Mouse (Mus musculus) 3T3-L1 (cell line): ENCODE data around the gene Prkaa1.
A peak's percentile ranks its signal among the peaks of the same experiment; 100 is the strongest.
"Not testable (repeated sequence)": the region's sequence is repeated elsewhere in the genome, so short reads cannot be mapped to it uniquely, and the experiment has no call there.

Experiments used
- DNase-seq: peaks from one replicate; pipeline ENCODE4 v3.0.0-alpha.2; 2015; ENCODE audit warnings: low read depth, low spot score

The Prkaa1 gene

DNA sequence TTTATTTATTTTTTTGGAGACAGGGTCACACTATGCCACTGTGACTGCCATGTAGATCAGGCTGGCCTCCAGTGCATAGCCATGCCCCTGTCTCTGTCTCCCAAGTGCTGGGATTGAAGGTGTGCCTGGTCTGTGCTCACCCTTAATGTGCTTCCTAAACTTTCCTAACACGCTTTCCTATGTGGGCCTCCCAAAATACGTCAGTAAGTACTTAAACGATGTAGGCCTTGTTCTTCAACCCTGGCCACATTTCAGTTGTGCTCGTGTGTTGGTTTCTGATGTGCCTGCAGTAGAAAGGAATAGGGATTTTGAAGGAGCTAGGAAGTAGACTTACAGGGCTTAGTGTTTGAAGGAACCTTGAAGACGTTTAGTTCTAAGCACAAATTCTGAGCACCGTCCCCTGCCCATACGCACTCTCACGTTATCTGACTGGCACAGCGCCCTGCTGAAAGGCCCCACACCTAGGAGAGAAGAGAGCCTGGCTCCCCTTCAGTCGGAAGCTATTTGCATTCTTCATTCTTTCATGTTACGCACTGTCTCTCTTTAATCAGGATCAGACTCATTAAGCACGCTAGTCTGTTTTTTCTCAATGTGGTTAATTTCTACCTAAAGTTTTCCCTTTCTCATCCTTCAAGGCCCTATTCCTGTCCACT lies 21.6 kb downstream of the Prkaa1 start:
- no peak for DNase-seq

DNA sequence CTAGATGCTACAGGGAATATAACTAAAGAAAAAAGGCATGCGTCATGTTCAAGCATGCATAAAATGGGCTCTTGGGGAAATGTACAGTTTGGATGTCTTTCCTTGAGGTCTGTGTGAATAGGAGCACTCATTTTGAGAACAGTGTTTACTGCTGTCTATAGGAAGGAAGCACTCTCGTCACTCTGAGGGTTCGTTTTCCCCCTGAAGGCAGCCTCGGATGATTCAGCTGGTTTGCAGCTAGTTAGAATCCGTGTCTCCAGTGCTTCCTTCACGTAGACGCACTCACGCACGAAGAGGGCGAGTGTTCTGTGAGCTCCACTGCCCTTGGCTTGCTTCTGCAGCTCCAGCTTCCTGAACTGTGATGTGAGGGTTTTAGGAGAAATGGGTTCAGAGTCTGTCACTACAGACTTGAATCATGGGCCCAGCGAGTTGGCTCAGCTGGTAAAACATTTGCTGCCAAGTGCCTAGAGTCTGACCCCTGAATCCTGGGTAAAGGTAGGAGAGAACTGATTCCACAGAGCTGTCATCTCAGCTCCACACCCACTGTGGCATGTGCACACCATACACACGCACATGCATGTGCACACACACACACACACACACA lies 29.7 kb downstream of the Prkaa1 start:
- no peak for DNase-seq

DNA sequence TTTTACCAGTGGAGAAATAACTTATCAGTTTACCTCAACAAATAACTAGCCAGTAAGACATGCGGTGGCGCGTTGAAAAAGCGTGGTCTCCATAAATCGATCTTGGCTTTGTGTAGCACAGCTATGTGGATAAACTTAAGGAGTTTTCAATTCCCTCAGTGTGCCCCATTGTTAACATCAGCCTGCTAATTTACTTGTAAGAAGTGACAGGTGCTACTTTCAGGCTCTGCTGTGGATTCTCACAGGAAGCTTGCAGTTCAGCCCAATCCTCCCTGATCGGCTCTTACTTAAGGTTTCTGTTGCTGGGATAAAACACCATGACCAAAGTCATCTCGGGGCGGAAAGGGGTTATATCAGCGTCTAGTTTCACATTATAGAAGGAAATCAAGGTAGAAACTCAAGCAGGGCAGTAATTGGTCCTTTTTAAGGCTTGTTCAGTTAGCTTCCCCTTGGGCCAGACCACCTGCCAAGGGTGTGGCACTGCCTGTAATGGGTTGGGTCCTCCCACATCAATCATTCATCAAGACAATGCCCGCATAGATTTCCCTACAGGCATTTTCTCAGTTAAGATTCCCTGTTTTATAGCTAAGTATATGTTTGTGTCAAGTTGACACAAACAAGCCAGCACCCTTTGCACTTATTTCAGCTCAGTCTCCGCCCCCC lies 41.1 kb downstream of the Prkaa1 start:
- peak; percentile 28 for DNase-seq

DNA sequence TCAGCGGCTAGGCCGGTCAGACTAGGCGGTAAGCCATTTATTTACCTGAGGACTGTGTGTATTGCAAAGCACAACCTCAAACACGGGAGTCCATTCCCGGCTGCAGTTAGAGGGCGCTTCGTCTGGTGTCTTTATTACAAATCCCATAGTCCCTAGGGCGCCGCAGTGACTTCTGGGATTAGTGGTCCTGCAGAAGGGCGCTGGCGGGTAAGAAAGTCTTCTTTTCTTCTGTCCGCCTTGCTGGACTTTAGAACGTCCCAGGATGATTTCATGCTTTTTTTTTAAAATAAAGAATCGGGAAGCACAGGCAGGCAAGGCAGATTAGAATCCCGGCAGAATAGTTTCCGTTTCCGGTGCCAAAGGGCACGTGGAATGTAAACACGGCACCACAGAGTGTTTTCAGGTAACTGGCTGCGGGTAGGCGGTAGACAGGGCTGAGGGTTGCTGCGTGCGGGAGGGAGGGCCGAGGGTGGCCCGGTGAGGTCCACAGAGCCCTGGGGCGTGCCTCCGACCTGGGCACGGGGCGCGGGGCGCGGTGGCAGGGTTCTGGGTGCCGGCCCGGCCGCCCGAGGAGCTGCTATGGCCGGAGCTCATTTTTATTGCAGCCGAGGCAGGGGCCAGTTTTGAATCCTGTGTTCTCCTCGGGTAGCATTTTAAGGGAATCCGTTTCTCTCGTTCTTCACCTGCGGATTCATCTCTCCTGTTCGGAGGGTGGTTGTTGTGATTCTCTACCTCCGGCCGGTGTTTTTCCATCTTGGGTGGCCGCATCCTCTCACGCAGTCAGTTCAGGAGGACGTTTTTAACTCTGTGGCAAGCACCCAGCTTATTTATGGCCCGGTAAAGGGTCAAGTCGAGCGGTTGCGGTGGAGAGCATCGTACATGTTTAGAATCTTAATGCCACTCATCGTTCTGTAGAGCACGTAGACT lies 42.0 kb downstream of the Prkaa1 start, which contains the start of gene Ttc33:
Ttc33 (plus strand) TSS at position 160 of the 927 bp plus-strand sequence.
- peak; percentile 84 for DNase-seq

DNA sequence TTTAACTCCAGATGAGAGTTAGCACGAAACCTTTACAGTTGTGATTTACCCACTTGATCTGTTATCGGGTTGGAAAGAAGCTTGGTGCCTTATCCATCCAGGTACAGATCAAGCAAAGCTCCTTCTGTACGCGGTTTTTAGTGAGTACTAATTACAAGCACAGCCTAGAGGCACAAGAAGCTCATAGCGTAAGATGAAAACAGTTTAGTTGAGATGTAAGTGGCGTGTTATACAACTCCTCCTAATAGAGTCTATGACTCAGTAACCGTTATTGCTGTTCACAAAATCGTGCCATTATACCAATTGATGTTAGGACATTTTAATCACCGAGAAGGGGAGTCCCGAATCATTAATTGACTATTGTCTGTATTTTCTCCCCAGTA lies 42.6 kb downstream of the Prkaa1 start:
- DNase-seq = no peak

DNA sequence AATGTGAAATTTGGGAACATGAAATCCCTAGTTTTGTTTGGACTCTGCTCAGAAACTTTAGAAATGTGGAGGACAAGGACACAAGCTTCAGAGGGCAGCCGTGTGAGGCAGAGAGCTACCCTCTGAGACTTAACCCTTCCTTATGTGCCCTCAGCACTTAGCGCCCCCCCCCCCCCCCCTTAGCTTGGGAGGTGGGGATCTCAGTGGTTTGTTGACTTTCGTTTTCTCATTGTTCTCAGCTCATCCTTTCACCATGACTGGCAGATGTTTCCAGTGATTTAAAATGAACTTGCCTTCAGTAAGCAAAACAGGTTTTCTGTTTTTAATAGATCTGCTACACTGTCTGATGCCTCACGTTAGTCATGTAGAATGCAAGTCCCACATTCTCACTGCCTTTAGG lies 43.5 kb downstream of the Prkaa1 start:
- DNase-seq = no peak

DNA sequence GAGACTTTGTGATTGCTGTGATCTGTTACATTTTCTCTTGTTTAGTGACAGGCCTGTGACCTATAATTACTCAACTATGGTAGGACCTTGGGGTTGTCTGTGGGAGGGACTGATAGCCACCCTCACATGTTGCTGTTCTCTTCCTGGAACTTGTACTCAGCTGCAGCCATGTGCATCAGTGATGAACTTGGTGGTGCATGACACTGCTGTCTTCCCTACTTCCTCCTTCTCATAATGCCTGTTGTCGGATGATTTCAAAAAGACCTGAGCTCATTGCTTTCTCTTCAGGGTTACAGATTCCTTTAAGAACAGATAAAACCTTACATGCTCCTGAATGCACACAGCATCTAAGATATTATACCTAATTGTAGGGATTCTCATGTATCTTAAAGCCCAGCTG lies 44.4 kb downstream of the Prkaa1 start:
- DNase-seq = no peak

DNA sequence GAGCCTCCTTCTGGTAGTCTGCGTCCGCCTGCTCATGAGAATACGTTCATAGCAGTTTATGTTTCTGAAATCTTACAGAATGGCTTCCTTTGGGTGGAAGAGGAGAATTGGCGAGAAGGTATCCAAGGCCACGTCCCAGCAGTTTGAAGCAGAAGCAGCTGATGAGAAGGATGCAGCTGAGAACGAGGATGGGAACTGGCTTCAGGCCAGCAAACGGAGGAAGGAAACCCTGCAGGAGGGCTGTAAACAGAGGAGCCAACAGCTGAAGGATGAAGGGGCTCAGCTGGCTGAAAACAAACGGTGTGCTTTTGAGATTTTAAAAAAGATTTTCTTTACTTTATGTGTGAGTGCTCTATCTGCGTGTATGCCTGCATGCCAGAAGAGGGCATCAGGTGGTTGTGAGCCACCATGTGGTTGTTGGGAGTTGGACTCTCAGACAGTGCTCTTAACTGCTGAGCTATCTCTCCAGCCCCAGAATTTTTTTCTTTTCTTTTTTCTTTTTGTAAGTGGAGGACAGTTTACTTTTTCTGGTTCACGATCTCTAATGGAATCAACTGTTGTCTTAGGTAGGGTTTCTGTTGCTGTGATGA lies 45.9 kb downstream of the Prkaa1 start:
- peak; percentile 43 for DNase-seq

DNA sequence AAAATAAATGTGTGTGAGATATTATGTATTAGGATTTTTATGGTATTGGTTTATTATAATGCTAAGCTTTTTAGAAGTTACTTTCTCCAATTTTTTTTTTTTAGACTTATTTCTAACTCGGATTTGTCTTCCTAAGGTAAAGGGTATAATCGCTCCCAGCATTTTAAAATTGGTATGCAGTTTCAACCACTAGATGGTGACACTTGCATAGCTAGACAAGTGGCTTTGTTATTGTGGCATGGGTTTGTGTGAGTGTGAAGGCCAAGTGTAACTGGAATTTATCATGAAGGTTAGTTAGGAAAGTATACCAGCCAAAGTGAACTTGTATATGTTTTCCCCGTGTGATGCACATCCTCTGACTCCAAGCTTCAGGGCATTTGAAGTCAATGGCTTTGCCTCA lies 50.2 kb downstream of the Prkaa1 start:
- DNase-seq = peak; percentile 65

DNA sequence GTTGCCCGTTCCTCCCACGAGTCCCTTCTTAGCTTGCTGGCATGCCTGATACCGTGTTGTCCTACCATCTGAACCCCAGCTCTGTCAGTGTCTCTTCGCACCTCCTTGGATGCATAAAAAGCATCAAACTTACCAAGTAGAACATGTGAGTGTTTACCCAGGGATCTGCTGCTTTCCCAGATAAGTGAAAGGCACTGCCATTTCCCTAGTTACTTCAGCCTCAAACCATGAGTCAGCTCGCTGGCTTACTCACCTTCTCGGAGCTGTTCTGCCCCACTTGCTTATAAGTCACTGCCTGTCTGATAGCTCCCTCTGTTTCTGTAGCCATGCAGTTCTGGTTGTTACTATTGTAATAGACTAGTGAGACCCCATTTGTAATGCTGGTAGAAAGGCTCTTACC lies 50.8 kb downstream of the Prkaa1 start:
- peak; percentile 61 for DNase-seq

DNA sequence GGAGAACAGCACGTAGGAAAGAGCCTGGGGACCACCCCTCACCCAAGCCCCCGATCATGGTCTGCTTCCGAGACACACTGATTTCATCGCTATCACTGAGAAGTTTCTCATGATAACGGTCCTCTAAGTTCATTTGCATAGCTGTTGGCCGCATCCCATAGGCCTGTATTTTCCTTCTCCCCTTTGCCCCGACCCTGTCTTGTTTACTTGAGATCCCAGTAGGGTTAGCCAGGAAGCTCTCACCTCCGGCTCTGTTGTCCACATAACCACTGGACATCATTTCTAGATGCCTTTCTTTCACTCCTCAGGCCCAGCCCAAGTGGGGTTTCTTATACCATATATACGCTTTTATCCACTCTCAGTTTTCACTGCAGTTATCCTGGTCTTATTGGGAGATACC lies 51.3 kb downstream of the Prkaa1 start:
- no peak for DNase-seq

DNA sequence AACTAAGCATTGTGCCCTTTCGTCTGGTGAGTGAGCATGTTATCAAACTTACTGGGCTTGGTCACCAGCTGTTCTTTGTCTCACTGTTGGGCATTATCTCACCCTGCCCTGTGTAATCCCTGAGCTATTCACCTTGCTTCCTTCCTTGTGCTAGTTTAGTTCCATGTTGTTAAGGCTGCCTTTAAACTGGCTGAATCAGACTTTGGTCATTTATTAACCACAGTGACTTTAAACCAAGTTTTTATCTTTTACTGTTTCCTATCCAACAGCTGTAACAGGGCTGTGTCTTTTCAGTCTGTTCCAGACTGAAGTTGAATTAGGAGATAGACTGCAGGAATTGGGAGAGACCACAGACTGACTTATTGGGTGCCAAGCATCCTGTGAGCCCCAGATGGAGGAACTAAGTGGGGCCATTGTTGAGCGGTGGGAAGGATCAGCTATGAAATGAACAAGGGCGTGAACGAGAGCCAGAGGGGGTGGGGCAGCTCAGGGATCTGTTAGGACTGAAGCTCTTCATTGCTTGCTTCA lies 52.4 kb downstream of the Prkaa1 start:
- no peak for DNase-seq

DNA sequence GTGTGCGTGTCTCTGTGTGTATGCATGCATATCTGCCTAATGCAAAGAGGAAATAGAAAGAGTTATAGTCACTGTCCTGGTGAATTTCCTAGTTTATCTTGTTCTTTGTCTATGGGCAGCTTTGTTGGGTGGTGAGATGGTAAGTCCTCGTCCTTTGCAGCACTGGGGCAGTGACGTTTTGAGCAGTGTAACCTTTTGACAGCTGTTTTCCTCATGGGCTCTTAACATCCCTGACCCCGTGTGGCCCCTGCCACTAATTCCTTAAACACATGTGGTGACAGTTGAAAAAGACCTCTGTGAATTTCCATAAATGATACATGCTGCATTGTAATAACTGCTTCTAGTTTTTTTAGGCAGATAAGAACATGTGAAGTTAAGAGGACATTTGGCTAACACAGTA lies 53.0 kb downstream of the Prkaa1 start:
- no peak for DNase-seq

DNA sequence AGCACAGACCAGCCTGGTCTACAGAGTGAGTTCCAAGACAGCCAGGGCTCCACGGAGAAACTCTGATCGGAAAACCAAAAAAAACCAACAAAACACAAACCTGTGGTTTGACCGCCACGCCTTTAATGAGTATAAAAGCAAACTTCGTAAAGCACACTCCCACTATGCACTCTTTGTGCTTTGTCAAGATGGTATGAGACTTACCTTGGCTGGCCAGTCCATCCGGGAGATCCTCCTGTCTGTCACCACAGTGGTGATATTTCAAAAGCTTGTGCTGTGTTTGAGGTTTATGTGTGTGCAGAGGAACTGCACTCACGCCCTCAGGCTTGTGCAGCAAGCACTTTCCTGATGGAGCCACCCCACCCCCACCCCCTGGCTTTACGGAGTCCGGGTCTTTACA lies 61.6 kb downstream of the Prkaa1 start:
- no peak for DNase-seq

DNA sequence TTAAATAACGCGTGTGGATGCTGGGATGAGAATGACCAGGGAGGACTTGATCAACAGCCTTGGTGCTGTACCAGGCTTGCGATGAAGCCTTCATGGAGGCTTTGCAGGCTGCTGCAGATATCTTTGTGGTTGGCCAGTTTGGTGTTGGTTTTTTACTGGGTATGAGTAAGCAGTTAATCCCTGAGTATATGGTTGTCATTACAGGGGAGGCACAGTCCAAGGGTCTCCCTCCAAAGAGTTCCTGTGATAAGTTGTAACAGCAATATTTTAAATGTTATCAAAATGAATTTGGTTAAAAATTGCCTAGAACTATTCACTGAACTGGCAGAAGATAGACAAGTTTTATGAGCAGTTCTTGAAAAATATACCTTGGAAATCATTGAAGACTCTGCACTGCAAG lies 65.5 kb downstream of the Prkaa1 start:
- no peak for DNase-seq

DNA sequence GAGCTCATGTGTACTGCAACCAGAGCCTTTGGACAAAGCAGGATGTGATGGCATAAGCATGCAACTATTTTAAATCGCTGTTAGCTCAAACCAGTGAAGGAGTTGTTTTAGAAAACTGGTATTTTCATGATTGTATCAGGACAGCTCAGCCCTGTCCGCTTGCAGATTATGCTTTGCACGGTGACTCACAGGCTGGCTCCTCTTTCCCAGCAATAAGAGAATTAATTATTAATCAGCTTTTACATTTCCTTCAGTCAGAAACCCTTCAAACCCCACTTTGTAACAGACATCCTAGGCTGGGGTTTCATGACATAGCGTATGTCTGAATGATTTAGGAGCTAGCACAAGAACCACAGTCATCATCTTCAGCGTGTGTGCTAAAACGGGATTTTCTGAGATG lies 76.8 kb downstream of the Prkaa1 start:
- no peak for DNase-seq

DNA sequence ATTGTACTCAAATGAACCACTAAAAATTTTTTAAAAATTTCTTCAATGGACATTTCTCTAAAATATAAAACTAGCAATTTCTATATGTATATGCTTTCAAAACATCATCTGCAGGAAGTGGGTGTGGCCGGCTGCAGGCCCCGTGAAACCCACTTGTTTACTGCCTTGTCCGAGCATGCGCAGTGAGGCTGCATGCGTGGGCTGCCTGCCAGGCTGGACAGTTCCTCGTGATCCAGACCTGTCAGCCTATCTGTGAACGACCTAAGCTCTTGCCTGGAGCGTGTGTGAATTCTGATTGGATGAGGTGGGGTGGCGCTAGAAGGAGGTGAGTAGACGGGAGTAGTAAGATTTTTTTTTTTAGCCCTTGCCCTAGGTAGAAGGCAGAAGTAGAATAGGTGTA lies 87.1 kb downstream of the Prkaa1 start:
- DNase-seq = not testable (repeated sequence)
